Mouse (Mus musculus) retina, postnatal 7 days (tissue): Measurements from ENCODE around the gene Galk1.

Source experiments
- DNase-seq: peaks from one replicate; pipeline ENCODE4 v3.0.0-alpha.2; 2012; ENCODE audit warnings: low read depth, low spot score

The Galk1 gene

GRCm38 (mm10) chr11:115982472-115982871 is 30.0 kb downstream of the Galk1 start:
- no peak for DNase-seq

DNA sequence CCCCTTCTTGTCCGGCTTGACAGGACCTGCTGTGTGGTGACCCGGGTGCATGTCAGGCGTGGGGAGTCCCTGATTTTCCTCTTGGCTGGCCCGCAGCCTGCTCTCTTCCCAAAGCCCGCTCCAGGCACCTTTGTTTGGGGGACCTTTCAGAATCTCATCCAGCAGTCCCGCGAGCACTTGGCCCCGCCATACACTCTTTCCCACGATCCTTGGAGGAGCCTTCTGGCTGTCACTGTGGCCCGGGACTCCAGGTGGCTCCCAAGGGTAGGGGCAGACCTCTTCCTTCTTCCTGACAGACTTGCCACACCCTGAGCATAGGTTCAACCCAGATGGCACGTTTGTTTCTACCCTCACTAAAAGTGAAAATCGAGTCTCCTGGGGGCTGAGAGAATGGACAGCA is 37.0 kb downstream of the Galk1 start:
- no peak for DNase-seq

DNA sequence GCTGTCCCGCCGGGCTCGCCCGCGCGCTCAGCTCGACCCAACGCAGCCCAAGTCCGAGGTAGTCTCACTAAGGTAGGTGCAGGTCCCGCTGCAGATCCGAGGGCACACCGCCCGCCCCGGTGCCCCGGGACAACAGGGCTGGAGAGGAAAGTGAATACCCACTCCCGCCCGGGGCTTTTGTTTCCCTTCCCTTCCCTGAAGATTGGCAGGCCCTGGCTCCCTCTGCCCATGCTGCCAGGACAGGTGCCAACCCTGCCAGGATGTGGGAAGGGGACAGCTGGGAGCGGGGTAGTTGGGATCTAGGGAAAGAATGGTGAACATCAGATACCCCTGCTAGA is 37.5 kb downstream of the Galk1 start:
- DNase-seq = no peak

- no peak for DNase-seq
Observed at GRCm38 (mm10) chr11:115974309-115975082, 38.0 kb downstream of the Galk1 start, which contains the start of gene Itgb4. Itgb4 (plus strand) TSS chr11:115974709.

DNA sequence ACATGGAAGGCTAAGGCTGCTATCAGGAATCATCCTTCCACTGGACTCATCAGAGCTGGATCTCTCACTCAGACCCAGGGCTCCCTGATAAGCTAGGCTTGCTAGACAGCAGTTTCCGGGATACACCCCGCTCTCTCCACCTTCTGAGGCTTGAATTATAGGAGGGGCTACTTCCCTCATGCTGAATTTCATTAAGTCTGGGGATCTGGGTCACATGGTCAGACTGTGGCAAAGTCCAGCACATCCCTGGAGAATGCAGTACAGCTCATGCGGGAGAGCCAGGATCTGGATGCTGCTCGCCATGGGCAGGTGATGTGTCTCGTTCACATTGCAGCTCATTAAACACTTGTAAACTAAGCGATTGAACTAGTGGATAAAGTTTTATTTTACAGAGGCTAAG is 41.5 kb downstream of the Galk1 start:
- no peak for DNase-seq

- no peak for DNase-seq
Observed at GRCm38 (mm10) chr11:115970006-115970673, 42.4 kb downstream of the Galk1 start.

- DNase-seq = no peak
Observed at GRCm38 (mm10) chr11:115968731-115969405, 43.7 kb downstream of the Galk1 start.

- no peak for DNase-seq
Observed at GRCm38 (mm10) chr11:115964977-115965604, 47.4 kb downstream of the Galk1 start.

- no peak for DNase-seq
Observed at GRCm38 (mm10) chr11:115962651-115963412, 49.7 kb downstream of the Galk1 start.

DNA sequence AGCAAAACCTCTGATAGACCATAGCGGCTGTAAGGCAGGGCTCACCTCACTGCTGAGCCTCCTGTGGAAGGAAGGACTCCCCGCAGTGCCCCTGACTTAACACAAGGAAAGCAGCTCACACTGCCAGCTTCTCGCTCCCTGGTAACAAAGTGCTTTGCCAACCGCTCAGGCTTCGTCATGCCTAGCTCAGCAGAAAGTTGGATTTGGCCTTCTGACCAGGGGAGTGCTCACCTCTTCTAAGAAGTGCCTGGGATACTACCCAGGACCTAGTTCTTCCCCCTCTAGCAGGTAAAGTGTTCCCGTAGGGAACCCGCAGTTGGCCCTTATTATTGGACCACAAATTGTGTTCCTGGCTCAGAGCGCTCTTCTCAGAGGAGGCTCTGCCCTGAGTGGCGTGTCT is 53.5 kb downstream of the Galk1 start:
- DNase-seq = no peak
